Mouse (Mus musculus) thymus, adult 2 months (tissue): Measurements from ENCODE around the gene Fbxo30.

Experiments used
- CTCF ChIP-seq: fragments of 200-500 bp; IDR thresholded peaks from 2 replicates; pipeline ENCODE4 v1.5.1; 2012; ENCODE audit warnings: mild to moderate bottlenecking, control low read depth, low read length, moderate library complexity, borderline replicate concordance; ENCODE audit not compliant: control insufficient read depth, poor library complexity, insufficient read depth; ENCODE audit errors: extremely low read depth
- POLR2A ChIP-seq: fragments of 200-500 bp; IDR thresholded peaks from 2 replicates; pipeline ENCODE4 v1.6.1; 2012; ENCODE audit warnings: mild to moderate bottlenecking, low read length, control low read depth, moderate library complexity; ENCODE audit not compliant: control insufficient read depth, poor library complexity, insufficient read depth; ENCODE audit errors: extremely low read depth

GRCm38 (mm10) chr10:11250247-11250997 is 30.7 kb upstream of the Fbxo30 start:
- TF ChIP-seq CTCF (no peak), POLR2A (no peak)
